Mouse (Mus musculus) cerebellum, adult 9-11 months (tissue): ENCODE results near the gene Maml3.

Experiments used
- DNase-seq: peaks from one replicate; pipeline ENCODE4 v3.0.0; 2022

Maml3 gene

GRCm38 (mm10) chr3:52090230-52090873 lies 14.5 kb downstream of the Maml3 start:
- DNase-seq = no peak

DNA sequence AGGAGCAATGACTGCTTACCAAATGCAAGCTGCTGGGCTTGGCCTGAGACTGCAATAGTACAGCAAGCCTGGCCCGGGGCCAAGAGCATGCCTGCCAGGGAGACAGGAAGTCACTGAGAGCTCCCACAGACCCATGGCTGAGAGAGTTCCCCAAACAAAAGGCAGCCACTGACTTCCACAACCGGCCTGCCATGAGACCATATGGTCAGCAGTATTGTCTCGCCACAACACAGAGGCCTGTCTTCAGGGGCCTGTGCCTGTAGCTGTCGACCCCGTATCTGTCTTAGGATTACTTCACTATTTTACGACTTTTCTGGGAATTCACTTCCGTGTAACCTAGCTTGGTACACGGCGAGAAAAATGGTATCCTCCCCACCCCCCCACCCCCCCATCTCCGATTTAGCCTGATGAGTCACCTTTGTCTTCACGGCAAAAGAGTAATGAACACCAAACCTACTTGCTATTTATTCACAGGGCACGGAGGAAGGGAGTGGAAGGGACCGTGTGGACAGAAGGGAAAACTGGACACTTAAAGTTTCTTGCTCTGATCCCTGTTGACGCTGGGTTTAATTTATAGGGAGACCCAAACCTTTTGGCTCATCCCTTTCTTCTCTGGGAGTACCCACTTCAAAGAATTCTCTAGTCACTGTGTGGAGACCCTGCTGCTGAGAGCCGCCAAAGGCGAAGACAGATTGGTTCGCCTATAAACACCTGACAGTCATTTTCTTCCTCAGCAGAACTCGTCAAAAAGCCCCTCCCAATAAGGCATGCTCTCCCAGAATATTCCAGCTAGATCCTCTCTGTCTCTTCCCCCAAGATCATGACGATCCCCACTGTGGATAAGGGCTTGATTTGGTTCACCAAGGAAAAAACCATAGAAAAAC lies 16.2 kb downstream of the Maml3 start:
- peak; percentile 99 for DNase-seq

GRCm38 (mm10) chr3:52087636-52088280 lies 17.1 kb downstream of the Maml3 start:
- DNase-seq = no peak

- DNase-seq = no peak
Observed at GRCm38 (mm10) chr3:52078763-52079162, 26.1 kb downstream of the Maml3 start.

DNA sequence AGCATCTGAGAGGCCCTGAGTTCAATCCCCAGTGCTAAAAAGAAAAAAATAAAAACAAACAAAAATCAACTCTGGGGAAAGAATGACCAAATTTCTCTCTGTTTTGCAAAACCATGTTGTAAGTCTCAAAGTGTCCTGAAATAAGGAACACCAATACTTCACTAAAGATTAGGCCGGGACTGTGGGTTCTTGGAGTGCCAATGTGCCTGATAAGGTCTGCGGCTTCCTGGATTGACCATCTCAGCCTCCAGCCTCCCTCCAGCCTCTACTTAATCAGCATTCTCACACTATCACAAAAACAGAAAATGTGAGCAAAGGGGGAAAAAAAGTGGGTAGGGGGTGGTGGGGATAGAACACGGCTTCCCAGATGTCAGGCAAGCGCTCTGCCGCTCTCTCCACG lies 30.9 kb downstream of the Maml3 start:
- no peak for DNase-seq

- no peak for DNase-seq
Observed at GRCm38 (mm10) chr3:52071996-52072395, 32.9 kb downstream of the Maml3 start.

DNA sequence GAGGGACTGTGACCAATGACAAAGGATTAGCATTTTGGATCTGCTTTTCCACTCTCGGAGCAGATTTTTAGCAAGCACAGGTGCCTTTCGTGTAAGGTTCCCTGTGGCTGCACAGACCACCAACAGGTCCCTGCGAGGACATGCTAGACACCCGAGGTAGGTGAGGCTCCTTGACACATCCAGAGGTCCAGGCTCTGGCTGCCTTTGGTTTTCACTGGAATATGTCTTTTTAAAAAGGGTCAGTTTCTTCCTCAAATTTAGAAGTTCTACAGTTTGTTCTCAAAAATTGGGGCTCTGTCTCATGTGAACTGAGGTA lies 34.8 kb downstream of the Maml3 start:
- no peak for DNase-seq

DNA sequence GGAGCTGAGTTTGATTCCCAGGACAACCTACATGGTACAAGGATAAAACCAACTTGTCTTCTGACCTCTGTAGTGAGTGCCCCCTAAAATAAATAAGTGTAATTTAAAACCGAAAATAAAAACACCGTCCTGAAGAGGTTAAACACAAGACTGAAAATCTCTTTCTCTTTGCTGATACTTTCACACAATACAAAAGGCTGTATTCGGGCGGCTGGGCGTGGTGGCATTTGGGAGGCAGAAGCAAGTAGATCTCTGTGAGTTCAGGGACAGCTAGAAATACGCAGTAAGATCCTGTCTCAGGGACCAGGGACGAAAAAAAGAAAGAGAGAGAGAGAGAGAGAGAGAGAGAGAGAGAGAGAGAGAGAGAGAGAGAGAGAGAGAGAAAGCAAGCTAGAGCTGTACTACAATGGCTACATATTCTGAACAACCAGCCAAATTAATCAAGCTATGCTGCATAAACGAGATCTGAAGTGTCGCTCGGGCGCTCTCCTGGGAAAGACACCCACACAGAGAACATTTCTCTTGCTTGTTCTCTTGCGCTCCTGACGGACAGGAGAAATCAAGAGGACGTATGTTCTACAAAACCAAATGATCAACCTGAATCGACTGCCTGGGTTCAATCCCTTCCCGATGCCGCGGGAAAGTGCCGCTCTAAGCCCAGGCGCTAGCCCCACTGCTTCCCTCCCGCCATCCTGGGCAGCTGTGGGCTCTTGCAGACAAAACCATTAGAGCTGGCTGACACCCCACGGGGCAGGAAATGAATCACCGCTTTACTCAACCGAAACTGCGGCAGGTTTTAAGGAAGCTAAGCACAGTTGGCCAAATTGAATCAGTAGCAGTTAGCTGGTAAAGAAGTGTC lies 35.3 kb downstream of the Maml3 start:
- peak; percentile 69 for DNase-seq

GRCm38 (mm10) chr3:52068885-52069284 lies 36.0 kb downstream of the Maml3 start:
- no peak for DNase-seq

DNA sequence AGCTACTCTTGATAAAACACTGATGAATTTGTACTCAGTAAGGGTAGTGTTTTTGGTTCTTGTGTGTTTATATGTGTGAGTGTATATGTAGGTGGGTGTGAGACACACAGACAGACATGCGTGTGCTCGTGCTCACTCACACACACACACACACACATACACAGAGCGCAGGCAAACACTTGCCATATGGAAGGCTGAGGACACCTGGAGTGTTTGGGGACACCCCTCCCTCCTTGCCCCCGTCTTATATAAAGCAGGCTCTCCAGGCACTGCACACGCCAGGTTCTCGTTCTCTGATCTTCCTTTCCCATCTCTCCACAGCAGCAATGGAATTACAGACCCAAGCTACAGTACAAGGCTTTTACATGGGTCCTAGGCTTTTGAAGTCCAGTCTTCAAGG lies 37.7 kb downstream of the Maml3 start:
- no peak for DNase-seq

- DNase-seq = no peak
Observed at GRCm38 (mm10) chr3:52066142-52066541, 38.7 kb downstream of the Maml3 start.

DNA sequence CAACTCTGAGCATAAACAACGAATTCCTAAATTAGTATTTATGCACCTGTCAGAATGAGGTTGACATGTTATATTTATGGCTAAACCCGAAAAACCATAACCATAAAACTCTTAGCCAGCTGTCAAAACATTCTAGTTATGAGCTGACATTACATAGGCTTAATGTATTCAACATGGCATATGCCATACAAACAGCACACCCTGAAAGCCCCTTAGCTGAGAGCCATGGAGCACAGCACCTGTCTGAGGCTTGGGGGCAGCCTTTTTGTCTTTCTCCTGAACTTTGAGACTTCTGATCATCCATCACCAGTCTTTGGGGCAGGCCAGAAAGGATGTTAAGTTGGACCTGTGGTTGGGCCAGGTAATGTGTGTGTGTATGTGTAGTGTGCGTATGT lies 41.6 kb downstream of the Maml3 start:
- no peak for DNase-seq

- DNase-seq = no peak
Observed at GRCm38 (mm10) chr3:52062389-52063260, 42.3 kb downstream of the Maml3 start.

DNA sequence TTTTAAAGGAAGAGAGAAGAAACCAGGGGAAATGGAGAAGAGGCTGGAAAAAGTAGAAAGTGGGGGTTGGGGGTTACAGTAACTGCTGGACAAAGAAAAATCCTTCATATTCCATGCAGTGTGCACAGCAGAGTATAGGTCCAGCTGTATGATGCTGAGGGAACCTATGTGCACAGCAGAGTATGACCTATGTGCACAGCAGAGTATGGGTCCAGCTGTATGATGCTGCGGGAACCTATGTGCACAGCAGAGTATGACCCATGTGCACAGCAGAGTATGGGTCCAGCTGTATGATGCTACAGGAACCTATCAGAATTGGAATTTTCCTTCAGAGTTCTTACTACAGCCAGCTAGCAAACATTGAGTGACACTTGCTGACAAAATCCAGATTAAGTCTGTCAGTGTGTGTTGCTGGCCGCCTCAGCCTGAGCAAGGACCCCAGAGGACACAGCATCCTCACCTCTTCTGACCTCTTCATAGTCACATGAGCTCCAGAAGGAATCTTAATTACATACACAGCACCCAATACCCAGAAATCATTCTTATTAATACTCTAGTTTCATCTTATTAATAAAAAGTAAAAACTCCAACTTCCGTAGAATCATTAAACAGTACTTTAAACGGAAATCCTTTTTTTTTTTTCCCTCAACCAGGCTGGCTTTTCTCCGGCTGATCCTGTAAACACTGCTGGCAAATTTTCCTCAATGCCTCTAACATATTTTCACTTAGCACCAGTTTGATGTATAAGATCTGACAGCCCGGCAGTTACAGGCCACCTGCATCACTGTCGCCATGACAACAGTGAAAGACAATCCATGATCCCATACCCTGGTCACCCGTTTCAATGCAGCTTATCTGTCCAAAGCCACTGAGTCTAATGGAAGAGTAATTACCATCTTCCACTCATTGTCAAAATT lies 43.1 kb downstream of the Maml3 start:
- DNase-seq = peak; percentile 51

DNA sequence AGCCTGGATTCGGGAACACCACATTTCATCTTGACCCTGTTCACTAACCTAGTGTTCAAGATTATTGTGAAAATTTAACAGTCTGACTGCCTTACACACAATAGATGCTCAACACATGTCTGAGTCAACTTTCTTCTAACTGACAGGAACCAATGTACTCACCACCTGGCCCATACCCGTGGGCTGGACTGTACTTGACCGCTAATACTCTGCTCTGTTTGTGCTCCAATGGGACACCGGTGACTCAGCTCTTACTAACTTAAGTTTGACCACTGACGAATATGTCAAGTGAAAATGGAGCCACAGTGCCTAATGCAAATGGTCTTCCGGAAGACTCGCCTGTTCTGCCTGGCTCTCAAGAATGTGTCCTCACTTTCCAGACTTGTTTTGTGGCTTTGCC lies 44.0 kb downstream of the Maml3 start:
- DNase-seq = no peak

DNA sequence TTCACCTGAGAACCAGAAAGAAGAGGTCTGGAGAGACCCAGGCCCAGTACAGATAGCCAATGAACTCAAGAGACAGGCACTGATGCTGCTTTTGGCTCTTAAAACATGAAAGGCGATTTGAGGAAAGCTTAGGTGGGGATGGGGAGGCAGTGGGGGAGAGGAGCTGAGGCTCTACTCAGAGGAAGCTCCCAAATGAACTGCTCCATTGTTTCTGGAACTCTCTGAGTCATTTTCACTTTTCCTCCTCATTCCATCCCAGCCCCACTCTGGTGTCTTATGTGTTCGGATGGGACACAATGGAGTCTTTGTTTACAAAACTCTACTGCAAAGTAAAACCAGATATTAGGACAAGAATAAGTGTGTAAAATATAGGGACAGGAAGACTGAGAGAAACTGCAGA lies 53.1 kb downstream of the Maml3 start:
- DNase-seq = no peak

- no peak for DNase-seq
Observed at GRCm38 (mm10) chr3:52048082-52048481, 56.8 kb downstream of the Maml3 start.

- peak; percentile 33 for DNase-seq
Observed at GRCm38 (mm10) chr3:52047537-52047936, 57.3 kb downstream of the Maml3 start.

GRCm38 (mm10) chr3:52046895-52047372 lies 57.9 kb downstream of the Maml3 start:
- peak; percentile 95 for DNase-seq

DNA sequence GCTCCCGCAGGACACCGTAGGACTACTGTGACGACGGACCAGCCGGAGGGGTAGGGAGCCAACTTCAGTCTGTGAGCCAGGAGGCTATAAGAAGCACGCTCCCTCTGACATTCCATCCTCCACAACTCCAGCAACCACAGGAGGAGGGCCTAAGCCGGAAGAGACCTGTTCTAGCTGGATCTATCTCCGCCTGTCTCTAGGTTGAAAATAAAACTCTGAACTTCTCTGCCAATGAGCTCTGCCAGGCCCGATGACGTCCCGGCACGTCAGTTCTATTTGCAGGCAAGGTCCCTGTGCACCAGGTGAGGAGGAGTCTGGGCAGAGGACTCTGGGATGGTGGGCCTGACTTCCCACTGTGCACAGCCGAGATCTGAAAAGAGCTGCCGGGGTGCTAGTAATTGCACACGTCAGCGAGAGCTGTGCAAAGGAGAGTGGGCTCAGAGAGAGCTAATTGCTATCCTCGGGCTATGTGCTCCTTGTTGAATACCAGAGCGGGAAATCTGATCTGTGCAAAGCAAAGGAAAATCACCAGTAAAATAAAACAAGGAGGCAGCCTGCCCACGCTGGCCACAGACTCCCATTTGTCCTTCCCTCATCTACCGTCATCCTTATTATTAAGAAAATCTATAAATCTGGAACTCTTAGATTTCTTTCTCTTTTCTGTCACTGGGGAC lies 58.7 kb downstream of the Maml3 start:
- peak; percentile 91 for DNase-seq
